Mouse (Mus musculus): ENCODE results near the gene E330014E10Rik. TPM values are rescaled to one million over a fixed set of nuclear protein-coding genes. Genes with fewer than 3 reads are reported as not detected.
A peak's percentile ranks its signal among the peaks of the same experiment; 100 is the strongest.
"Not testable (repeated sequence)": the region's sequence is repeated elsewhere in the genome, so short reads cannot be mapped to it uniquely, and the experiment has no call there.

Gene E330014E10Rik
- total RNA-seq (2022) = not detected

GRCm38 (mm10) chr5:95775690-95776089 lies at the start of gene E330014E10Rik:
TSS of gene E330014E10Rik (plus strand) at chr5:95775990.
- DNase-seq = not testable (repeated sequence)

GRCm38 (mm10) chr5:95736073-95736472 lies 39.7 kb upstream of the E330014E10Rik start, which contains the start of gene Gm7978:
TSS of gene Gm7978 (minus strand) at chr5:95736173.
- not testable (repeated sequence) for DNase-seq

GRCm38 (mm10) chr5:95741714-95742113 lies 34.1 kb upstream of the E330014E10Rik start, which contains the start of gene Gm7982:
TSS of gene Gm7982 (plus strand) at chr5:95742014.
- DNase-seq = not testable (repeated sequence)

- peak; percentile 10 for DNase-seq
Observed at GRCm38 (mm10) chr5:95810841-95811240, 35.1 kb downstream of the E330014E10Rik start.

GRCm38 (mm10) chr5:95836580-95836979 lies 60.8 kb downstream of the E330014E10Rik start:
- DNase-seq = no peak

GRCm38 (mm10) chr5:95854030-95854429 lies 78.2 kb downstream of the E330014E10Rik start:
- DNase-seq = no peak

Other genes with a start within 250 kb of the E330014E10Rik start
- not detected for gene Gm7971, start 181.1 kb upstream of the E330014E10Rik start, total RNA-seq (2022)
- gene Gm7978, start 39.8 kb upstream of the E330014E10Rik start, total RNA-seq (2022) = not detected
- gene Gm7982, start 34.0 kb upstream of the E330014E10Rik start, total RNA-seq (2022) = not detected
- 1 to 10 TPM in 1 of 4 experiments, under 1 TPM in 3; 0.31 to 3.6 (median 0.52) TPM for gene Cxcl13, start 181.0 kb downstream of the E330014E10Rik start, total RNA-seq (2022)

Data from adrenal gland, adult 8-10 months (tissue).